Mouse (Mus musculus) mouse embryonic stem cell (cell line): Measurements from ENCODE around the gene Klf12.
"Not testable (repeated sequence)": the region's sequence is repeated elsewhere in the genome, so short reads cannot be mapped to it uniquely, and the experiment has no call there.

Experiments
- in situ Hi-C, 2 experiments: fragments of 300-500 bp; cut with MboI; formaldehyde crosslinking; loops; 1 replicate in 1 of 2; 3 replicates in 1 of 2; pipeline ENCODE4 v1.14.3; 2019 to 2020; ENCODE audit warnings: low sequenced_read_pairs in 2 of 2, low pct_unique_long_range_greater_than_20kb in 1 of 2, mixed read lengths in 1 of 2; ENCODE audit not compliant: unreplicated experiment in 1 of 2

Klf12 gene

GRCm38 (mm10) chr14:99944221-99945108, 340.0 kb downstream of the Klf12 start:
- in situ Hi-C loops = no loop called here

- in situ Hi-C loops = no loop called here
These were observed 341.3 kb downstream of the Klf12 start for GRCm38 (mm10) chr14:99943156-99943555.

GRCm38 (mm10) chr14:99933456-99933855, 351.0 kb downstream of the Klf12 start:
- in situ Hi-C loops = no loop called here

- in situ Hi-C loops = no loop called here
These were observed 352.6 kb downstream of the Klf12 start for GRCm38 (mm10) chr14:99931879-99932278.

- in situ Hi-C loops = no loop called here
These were observed 372.6 kb downstream of the Klf12 start for GRCm38 (mm10) chr14:99911912-99912311.

GRCm38 (mm10) chr14:99910876-99911275, 373.6 kb downstream of the Klf12 start:
- in situ Hi-C loops = no loop called here

GRCm38 (mm10) chr14:99900902-99901301, 383.6 kb downstream of the Klf12 start:
- in situ Hi-C loops = no loop called here

- in situ Hi-C loops = loop anchor here (10.0 to 25.0 kb wide), 3 partner anchors 204 to 762 kb away; no protein-coding TSS in a partner anchor
These were observed 385.6 kb downstream of the Klf12 start for GRCm38 (mm10) chr14:99898861-99899260.

- in situ Hi-C loops = loop anchor here (10.0 to 25.0 kb wide), 3 partner anchors 200 to 758 kb away; no protein-coding TSS in a partner anchor
These were observed 389.6 kb downstream of the Klf12 start for GRCm38 (mm10) chr14:99894708-99895383.

- in situ Hi-C loops = loop anchor here (10.0 to 25.0 kb wide), 3 partner anchors 199 to 757 kb away; no protein-coding TSS in a partner anchor
These were observed 390.4 kb downstream of the Klf12 start for GRCm38 (mm10) chr14:99894062-99894461.

- in situ Hi-C loops = loop anchor here in 1 of 2 experiments (25.0 kb wide), 1 partner anchor 749 kb away; no protein-coding TSS in a partner anchor
These were observed 398.0 kb downstream of the Klf12 start for GRCm38 (mm10) chr14:99886503-99886902.

GRCm38 (mm10) chr14:99885562-99885961, 398.9 kb downstream of the Klf12 start:
- in situ Hi-C loops = loop anchor here in 1 of 2 experiments (25.0 kb wide), 1 partner anchor 748 kb away; no protein-coding TSS in a partner anchor

- in situ Hi-C loops = loop anchor here in 1 of 2 experiments (25.0 kb wide), 1 partner anchor 748 kb away; no protein-coding TSS in a partner anchor
These were observed 399.4 kb downstream of the Klf12 start for GRCm38 (mm10) chr14:99885128-99885527.

- in situ Hi-C loops = loop anchor here in 1 of 2 experiments (25.0 kb wide), 1 partner anchor 740 kb away; no protein-coding TSS in a partner anchor
These were observed 407.5 kb downstream of the Klf12 start for GRCm38 (mm10) chr14:99876791-99877578.

GRCm38 (mm10) chr14:99873725-99874124, 410.8 kb downstream of the Klf12 start:
- in situ Hi-C loops = no loop called here

- in situ Hi-C loops = no loop called here
These were observed 428.1 kb downstream of the Klf12 start for GRCm38 (mm10) chr14:99856158-99857011.

GRCm38 (mm10) chr14:99854467-99854807, 430.0 kb downstream of the Klf12 start:
- in situ Hi-C loops = not testable (repeated sequence)
